Mouse (Mus musculus) brain, embryonic 14.5 days (tissue): Measurements from ENCODE around the gene Hmcn1.

Experiments used
- CTCF ChIP-seq: fragments of 200-500 bp; IDR thresholded peaks from 2 replicates; pipeline ENCODE4 v1.5.1; 2012; ENCODE audit warnings: inconsistent platforms, mild to moderate bottlenecking, moderate library complexity, borderline replicate concordance; ENCODE audit not compliant: insufficient read depth, insufficient read length; ENCODE audit errors: extremely low read depth
- POLR2A ChIP-seq: fragments of 200-500 bp; IDR thresholded peaks from 2 replicates; pipeline ENCODE4 v1.6.1; 2012; ENCODE audit warnings: mild to moderate bottlenecking, inconsistent platforms, borderline replicate concordance; ENCODE audit not compliant: poor library complexity, insufficient read depth, insufficient read length, severe bottlenecking; ENCODE audit errors: extremely low read depth

- TF ChIP-seq CTCF (peak; percentile 53; the same call in 1 of the 2 replicates), POLR2A (no peak)
These were observed 73.0 kb downstream of the Hmcn1 start for GRCm38 (mm10) chr1:150920276-150920675.
